Mouse (Mus musculus) bone marrow macrophage, adult 2 months (primary cell): Measurements from ENCODE around the gene Fam98a.

Experiments
- CTCF ChIP-seq: IDR thresholded peaks from 2 replicates; pipeline ENCODE4 v1.5.1; 2012; ENCODE audit warnings: low read depth, mild to moderate bottlenecking, low read length, moderate library complexity
- POLR2A ChIP-seq: IDR thresholded peaks from 2 replicates; pipeline ENCODE4 v1.6.1; 2012; ENCODE audit warnings: mild to moderate bottlenecking, low read depth, low read length, borderline replicate concordance

- TF ChIP-seq CTCF: no peak
- TF ChIP-seq POLR2A: no peak
Measured at GRCm38 (mm10) chr17:75519239-75519900, 32.4 kb downstream of the Fam98a start.
